Mouse (Mus musculus): Measurements from ENCODE around the gene Mitf. TPM values are rescaled to one million over a fixed set of nuclear protein-coding genes. Genes with fewer than 3 reads are reported as not detected.
A peak's percentile ranks its signal among the peaks of the same experiment; 100 is the strongest.

Mitf gene
- polyA plus RNA-seq, 1 experiment = not detected

GRCm38 (mm10) chr6:97832501-97832900, 25.6 kb downstream of the Mitf start:
- Histone ChIP-seq H3K27ac (ENCODE audit: insufficient read depth, low read depth, low read length) (no peak overlapping the region), H3K4me3 (ENCODE audit: insufficient read depth, low read depth, low read length) (no peak overlapping the region), H3K4me1 (ENCODE audit: control insufficient read depth, insufficient read depth, low read length) (0 out of 2 replicates have a peak, but pooled peaks cover 3% of the 10 kb centered on the region)
- 87% methylated on average over 4 of the region's 4 CpGs for WGBS
- TF ChIP-seq POLR2A (IDR thresholded peaks at IDR 0.05; ENCODE audit: insufficient read depth, low read depth, low read length) (no peak), CTCF (IDR thresholded peaks at IDR 0.05; ENCODE audit: insufficient read depth, low read depth, low read length) (no peak)

GRCm38 (mm10) chr6:97836176-97836575, 29.3 kb downstream of the Mitf start:
- H3K27ac ChIP-seq (ENCODE audit: insufficient read depth, low read depth, low read length) = no peak overlapping the region
- WGBS = 89% methylated on average over 7 of the region's 7 CpGs
- H3K4me3 ChIP-seq (ENCODE audit: insufficient read depth, low read depth, low read length) = no peak overlapping the region
- no peak for TF ChIP-seq POLR2A (IDR thresholded peaks at IDR 0.05; ENCODE audit: insufficient read depth, low read depth, low read length)
- no peak for TF ChIP-seq CTCF (IDR thresholded peaks at IDR 0.05; ENCODE audit: insufficient read depth, low read depth, low read length)
- no peaks in the 10 kb centered on the region for H3K4me1 ChIP-seq (ENCODE audit: control insufficient read depth, insufficient read depth, low read length)

GRCm38 (mm10) chr6:97837711-97838110, 30.9 kb downstream of the Mitf start:
- Histone ChIP-seq H3K27ac (ENCODE audit: insufficient read depth, low read depth, low read length) (no peak overlapping the region), H3K4me3 (ENCODE audit: insufficient read depth, low read depth, low read length) (no peak overlapping the region), H3K4me1 (ENCODE audit: control insufficient read depth, insufficient read depth, low read length) (no peaks in the 10 kb centered on the region)
- TF ChIP-seq POLR2A (IDR thresholded peaks at IDR 0.05; ENCODE audit: insufficient read depth, low read depth, low read length) (no peak), CTCF (IDR thresholded peaks at IDR 0.05; ENCODE audit: insufficient read depth, low read depth, low read length) (no peak)

GRCm38 (mm10) chr6:97839568-97839967, 32.7 kb downstream of the Mitf start:
- no peaks in the 10 kb centered on the region for H3K4me1 ChIP-seq (ENCODE audit: control insufficient read depth, insufficient read depth, low read length)
- H3K27ac ChIP-seq (ENCODE audit: insufficient read depth, low read depth, low read length) = no peak overlapping the region
- H3K4me3 ChIP-seq (ENCODE audit: insufficient read depth, low read depth, low read length) = no peak overlapping the region
- TF ChIP-seq POLR2A (IDR thresholded peaks at IDR 0.05; ENCODE audit: insufficient read depth, low read depth, low read length) (no peak), CTCF (IDR thresholded peaks at IDR 0.05; ENCODE audit: insufficient read depth, low read depth, low read length) (no peak)

- Histone ChIP-seq H3K27ac (ENCODE audit: insufficient read depth, low read depth, low read length) (no peak overlapping the region), H3K4me3 (ENCODE audit: insufficient read depth, low read depth, low read length) (no peak overlapping the region), H3K4me1 (ENCODE audit: control insufficient read depth, insufficient read depth, low read length) (peaks cover 6% of the 10 kb centered on the region)
- TF ChIP-seq POLR2A (IDR thresholded peaks at IDR 0.05; ENCODE audit: insufficient read depth, low read depth, low read length) (no peak), CTCF (IDR thresholded peaks at IDR 0.05; ENCODE audit: insufficient read depth, low read depth, low read length) (no peak)
- 73% methylated on average over 3 of the region's 3 CpGs for WGBS
Observed at GRCm38 (mm10) chr6:97844112-97844511, 37.3 kb downstream of the Mitf start.

- 62% methylated on average over 9 of the region's 9 CpGs for WGBS
- Histone ChIP-seq H3K4me3 (ENCODE audit: insufficient read depth, low read depth, low read length) (no peak overlapping the region), H3K27ac (ENCODE audit: insufficient read depth, low read depth, low read length) (0 out of 2 replicates have a peak overlapping the region, but pooled peaks have one; percentile 0), H3K4me1 (ENCODE audit: control insufficient read depth, insufficient read depth, low read length) (peaks cover 6% of the 10 kb centered on the region)
- TF ChIP-seq CTCF (IDR thresholded peaks at IDR 0.05; ENCODE audit: insufficient read depth, low read depth, low read length) (no peak), POLR2A (IDR thresholded peaks at IDR 0.05; ENCODE audit: insufficient read depth, low read depth, low read length) (no peak)
Observed at GRCm38 (mm10) chr6:97848191-97848857, 41.5 kb downstream of the Mitf start.

- H3K27ac ChIP-seq (ENCODE audit: insufficient read depth, low read depth, low read length) = no peak overlapping the region
- H3K4me3 ChIP-seq (ENCODE audit: insufficient read depth, low read depth, low read length) = no peak overlapping the region
- TF ChIP-seq CTCF (IDR thresholded peaks at IDR 0.05; ENCODE audit: insufficient read depth, low read depth, low read length) (no peak), POLR2A (IDR thresholded peaks at IDR 0.05; ENCODE audit: insufficient read depth, low read depth, low read length) (no peak)
- H3K4me1 ChIP-seq (ENCODE audit: control insufficient read depth, insufficient read depth, low read length) = peaks cover 7% of the 10 kb centered on the region; the same call in 1 of the 2 replicates
- WGBS = 87% methylated on average over 2 of the region's 2 CpGs
Observed at GRCm38 (mm10) chr6:97854236-97854635, 47.4 kb downstream of the Mitf start.

GRCm38 (mm10) chr6:97855420-97856170, 48.7 kb downstream of the Mitf start:
- H3K4me3 ChIP-seq (ENCODE audit: insufficient read depth, low read depth, low read length) = no peak overlapping the region
- H3K4me1 ChIP-seq (ENCODE audit: control insufficient read depth, insufficient read depth, low read length) = peaks cover 7% of the 10 kb centered on the region; the same call in 1 of the 2 replicates
- H3K27ac ChIP-seq (ENCODE audit: insufficient read depth, low read depth, low read length) = no peak overlapping the region
- WGBS = 68% methylated on average over 8 of the region's 8 CpGs
- no peak for TF ChIP-seq CTCF (IDR thresholded peaks at IDR 0.05; ENCODE audit: insufficient read depth, low read depth, low read length)
- no peak for TF ChIP-seq POLR2A (IDR thresholded peaks at IDR 0.05; ENCODE audit: insufficient read depth, low read depth, low read length)

- TF ChIP-seq CTCF (IDR thresholded peaks at IDR 0.05; ENCODE audit: insufficient read depth, low read depth, low read length) = no peak
- TF ChIP-seq POLR2A (IDR thresholded peaks at IDR 0.05; ENCODE audit: insufficient read depth, low read depth, low read length) = no peak
- no peak overlapping the region for H3K4me3 ChIP-seq (ENCODE audit: insufficient read depth, low read depth, low read length)
- H3K27ac ChIP-seq (ENCODE audit: insufficient read depth, low read depth, low read length) = no peak overlapping the region
- peaks cover 7% of the 10 kb centered on the region; the same call in 1 of the 2 replicates for H3K4me1 ChIP-seq (ENCODE audit: control insufficient read depth, insufficient read depth, low read length)
- 89% methylated on average over 8 of the region's 8 CpGs for WGBS
Observed at GRCm38 (mm10) chr6:97856502-97856901, 49.6 kb downstream of the Mitf start.
